Mouse (Mus musculus) spleen, adult 2 months (tissue): ENCODE measurements around the gene Mogat1.

ENCODE experiments used
- CTCF ChIP-seq: fragments of 200-500 bp; IDR thresholded peaks from 2 replicates; pipeline ENCODE4 v1.5.1; 2011; ENCODE audit warnings: mild to moderate bottlenecking, inconsistent platforms; ENCODE audit not compliant: insufficient read depth, insufficient read length, insufficient replicate concordance; ENCODE audit errors: extremely low read depth
- POLR2A ChIP-seq: fragments of 200-500 bp; IDR thresholded peaks from 2 replicates; pipeline ENCODE4 v1.6.1; 2011; ENCODE audit warnings: low read depth, low read length, inconsistent platforms

DNA sequence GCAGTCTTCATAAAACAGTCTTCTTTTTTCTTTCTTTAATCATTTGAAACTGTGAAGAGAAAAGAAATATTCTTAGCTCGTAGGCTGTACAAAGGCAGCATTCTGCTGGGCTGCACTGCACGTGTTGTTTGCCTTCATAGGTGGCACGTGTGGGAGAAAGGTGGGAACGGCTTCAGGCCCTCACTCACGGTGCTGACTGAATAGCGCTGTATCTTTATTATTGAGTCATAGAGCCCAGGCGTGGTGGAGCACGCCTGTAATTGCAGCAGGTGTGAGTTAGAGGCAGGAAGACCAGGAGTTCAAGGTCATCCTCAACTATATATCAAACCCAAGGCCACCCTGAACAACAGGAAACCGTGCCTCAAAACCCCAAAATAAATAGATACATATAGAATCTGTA lies 35.5 kb downstream of the Mogat1 start:
- TF ChIP-seq CTCF (no peak), POLR2A (no peak)
